Mouse (Mus musculus) adrenal gland, adult 18-20 months (tissue): Measurements from ENCODE around the gene Sapcd1. TPM values are rescaled to one million over a fixed set of nuclear protein-coding genes. Genes with fewer than 3 reads are reported as not detected.
"Not testable (repeated sequence)": the region's sequence is repeated elsewhere in the genome, so short reads cannot be mapped to it uniquely, and the experiment has no call there.

Experiments
- DNase-seq, 2 experiments: peaks; one replicate each; pipeline ENCODE4 v3.0.0; 2021 to 2022; ENCODE audit warnings: low spot score in 2 of 2
- total RNA-seq, 2 experiments: library from RNA; stranded (reverse); gene quantifications; 1 replicate in 1 of 2; 2 replicates in 1 of 2; pipeline ENCODE4 v1.2.3; 2021

The Sapcd1 gene
- total RNA-seq, 2 experiments from 2014 or later = 0.51 TPM; not detected in 1

DNA sequence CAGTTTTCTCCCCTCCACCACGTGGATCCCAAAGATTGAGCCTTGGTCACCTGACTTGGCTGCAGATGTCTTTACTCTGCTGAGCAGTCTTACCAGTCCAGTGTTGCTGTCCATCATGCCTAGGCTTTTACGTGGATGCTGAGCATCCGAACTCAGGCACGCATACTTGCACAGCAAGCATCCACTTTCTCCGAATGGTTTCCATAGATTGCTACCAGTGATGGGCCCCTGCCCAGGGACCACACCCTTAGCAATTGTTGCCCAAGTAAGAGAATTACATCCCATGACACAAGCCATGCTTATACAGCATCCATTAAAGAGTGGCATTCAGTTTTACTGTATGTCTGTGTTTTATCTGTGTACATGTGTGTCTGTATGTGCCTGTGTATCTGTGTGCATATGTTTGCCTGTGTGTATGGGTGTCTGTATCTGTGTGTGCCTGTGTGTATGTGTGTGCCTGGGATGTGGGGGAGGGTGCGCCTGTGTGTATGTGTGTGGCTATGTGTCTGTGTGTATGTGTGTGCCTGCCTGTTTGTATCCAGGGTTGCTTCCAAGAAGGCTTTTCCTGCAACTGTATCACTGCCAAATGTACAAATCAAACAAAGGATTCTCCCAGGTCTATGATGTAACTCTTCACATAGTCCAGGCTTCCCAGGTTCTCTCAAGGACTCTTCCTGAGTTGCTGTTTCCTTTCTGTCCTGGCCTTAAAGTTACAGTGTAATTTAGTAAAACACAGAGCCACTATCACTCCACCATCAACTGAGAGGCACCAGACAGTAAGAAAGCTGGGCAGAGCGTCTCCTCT, 28.1 kb upstream of the Sapcd1 start:
- no peak for DNase-seq

- no peak for DNase-seq
These were observed 24.5 kb upstream of the Sapcd1 start for GRCm38 (mm10) chr17:35052271-35052798.

DNA sequence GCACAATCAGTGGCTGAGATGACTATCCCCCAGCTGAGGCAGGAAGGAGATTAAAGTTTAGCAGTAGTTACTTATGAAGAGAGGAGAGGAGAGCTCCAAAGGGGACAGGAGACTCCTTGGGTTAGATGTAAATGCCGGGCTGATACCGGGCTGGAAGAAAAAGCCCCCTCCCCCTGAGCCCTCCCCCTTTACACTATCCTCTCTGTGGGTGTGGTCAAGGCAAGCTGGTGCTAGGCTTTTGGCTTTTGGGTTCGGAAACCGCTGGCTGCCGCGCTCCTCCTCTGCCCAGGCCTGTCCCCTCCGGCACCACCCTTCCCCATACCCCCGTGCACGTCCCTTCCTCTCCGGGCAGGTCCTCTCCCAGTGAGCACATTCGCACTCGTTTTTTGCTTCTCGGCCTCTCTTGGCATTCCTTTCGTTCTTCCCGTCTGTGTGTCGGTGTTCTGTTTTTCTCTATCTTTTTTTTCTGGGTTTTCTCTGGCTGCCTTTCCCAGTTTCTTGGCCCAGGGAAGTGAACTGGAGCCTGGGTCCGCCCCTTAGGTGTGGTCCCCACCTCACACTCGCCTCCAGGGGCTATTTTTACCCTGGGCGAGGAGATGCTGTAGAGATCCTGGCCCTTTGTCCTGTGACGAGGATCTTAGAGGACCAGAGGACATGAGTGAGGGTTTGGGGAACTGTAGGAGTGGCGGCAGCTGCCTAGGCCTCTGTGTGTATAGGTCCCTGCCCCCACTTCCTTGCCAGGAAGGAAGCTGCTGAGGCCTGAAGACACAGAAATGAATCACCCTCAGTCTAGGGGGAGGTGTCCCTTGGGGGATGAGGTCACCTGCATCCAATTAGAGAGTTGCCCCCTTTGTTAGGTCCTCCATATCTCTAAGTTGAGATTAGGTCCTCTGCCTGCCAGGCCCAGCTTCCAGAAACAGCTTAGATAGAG, 23.6 kb upstream of the Sapcd1 start:
- DNase-seq = peak; percentile 50 to 63

- DNase-seq = peak; percentile 68 to 72
These were observed 22.4 kb upstream of the Sapcd1 start for GRCm38 (mm10) chr17:35050126-35050750.

- peak in 1 of 2 experiments; percentile 50 for DNase-seq
These were observed 21.8 kb upstream of the Sapcd1 start, which contains the start of gene Clic1 for GRCm38 (mm10) chr17:35049561-35050016. Clic1 (plus strand) TSS chr17:35049966.

DNA sequence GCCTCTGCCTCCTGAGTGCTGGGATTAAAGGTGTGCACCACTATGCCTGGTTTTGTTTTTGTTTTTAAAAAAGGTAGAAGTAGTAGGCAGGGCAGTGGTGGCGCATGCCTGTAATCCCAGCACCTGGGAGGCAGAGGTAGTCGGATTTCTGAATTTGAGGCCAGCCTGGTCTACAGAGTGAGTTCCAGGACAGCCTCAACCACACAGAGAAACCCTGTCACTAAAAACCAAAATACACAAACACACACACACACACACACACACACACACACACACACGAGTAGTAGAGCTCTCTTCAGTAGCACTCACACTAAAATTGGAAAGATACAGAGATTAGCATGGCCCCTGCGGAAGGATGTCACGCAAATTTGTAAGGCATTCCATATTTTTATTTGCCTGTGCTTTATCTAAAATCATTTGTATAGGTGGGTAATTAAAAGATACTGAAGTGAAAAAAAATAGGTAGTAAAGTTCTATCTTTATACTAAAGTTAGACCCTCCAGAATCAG, 21.2 kb upstream of the Sapcd1 start:
- no peak for DNase-seq

DNA sequence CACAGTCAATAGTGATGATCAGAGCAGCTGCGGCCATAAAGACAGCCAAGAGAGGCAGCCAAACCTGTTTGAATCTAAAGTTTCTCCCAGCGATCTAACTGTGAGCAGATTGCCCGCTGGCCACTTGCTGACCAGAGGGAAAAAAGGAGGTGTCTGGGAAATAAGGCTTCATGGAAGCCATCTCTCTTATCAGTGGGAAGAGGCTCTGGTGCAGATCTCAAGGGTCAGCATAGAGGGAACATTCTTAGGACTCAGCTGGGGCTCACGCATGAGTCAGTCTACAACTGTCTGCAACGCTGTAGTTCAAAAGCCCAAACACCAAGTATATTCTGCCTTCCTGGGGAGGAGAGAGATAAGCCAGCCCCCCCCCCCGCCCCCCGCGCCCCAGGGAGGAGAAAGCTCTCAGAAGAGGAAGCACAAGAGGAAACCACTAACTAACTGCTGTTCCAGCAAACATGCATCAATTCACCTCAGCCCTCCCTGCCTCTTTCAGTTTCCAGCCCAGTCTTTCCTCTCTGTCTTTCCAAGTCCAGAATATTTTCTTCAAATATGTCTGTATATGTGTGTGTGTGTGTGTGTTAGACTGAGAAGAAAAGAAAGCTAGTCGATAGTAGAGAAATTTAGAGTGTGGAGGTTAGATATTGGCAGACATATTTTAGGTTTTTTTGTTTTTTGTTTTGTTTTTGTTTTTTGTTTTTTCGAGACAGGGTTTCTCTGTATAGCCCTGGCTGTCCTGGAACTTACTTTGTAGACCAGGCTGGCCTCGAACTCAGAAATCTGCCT, 20.5 kb upstream of the Sapcd1 start:
- DNase-seq = no peak

DNA sequence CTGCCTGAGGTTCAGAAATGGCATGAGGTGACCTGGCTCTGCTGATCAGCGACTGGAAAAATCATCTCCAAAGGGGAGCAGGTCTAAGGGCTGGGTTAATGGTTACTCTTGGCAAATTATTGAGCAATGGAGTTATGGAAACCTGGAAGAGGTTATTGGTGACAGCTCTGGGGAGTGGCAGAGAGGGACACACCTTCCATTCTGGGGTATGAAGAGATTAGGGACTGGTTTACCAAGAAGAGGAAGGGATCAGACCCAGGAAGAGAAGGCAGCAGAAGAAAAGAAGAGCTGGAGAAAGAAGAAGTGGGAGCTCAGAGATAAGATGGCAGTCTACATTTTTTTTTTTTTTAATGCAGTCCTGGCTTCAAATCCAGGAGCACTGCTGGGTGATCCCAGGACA, 19.9 kb upstream of the Sapcd1 start:
- DNase-seq = no peak

DNA sequence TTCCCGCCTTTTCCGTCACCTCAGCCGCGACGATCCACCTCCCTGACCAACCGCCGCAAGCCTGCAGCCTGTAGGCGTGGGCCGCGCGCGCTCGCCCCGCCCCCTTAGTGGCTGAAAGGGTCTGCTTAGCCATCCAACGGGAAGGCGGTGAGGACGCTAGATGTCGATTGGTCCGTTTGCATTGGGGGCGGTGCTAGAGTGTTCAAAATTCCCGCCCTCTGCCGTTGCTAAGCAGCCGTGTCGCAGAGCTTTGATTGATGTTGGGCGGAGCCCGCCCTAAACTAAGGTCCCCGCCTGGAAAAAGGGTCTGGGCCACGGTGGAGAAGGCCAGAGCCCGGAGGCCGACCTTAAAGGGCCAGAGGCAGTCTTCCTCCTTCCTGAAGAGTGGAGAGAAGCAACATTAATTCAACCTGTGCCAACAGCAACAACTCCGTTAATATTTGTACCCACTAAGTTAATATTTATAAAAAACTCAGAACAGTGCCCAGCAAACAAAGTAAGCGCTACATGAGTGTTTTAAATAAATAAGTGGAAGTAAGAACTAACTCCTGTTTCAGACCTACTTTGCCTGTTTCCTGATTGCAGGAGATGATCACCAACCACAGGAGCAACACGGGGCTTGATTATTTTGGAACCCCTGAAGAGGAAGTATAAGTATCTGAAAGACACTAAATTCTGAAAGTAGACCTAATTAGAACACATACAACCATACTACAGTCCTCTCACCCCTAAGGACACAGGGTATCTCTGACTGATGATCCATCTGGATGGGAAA, 19.1 kb upstream of the Sapcd1 start, which contains the start of gene Msh5:
Msh5 (minus strand) TSS at position 65 of the 775 bp plus-strand sequence.
- peak; percentile 90 to 91 for DNase-seq

GRCm38 (mm10) chr17:35045807-35046680, 18.2 kb upstream of the Sapcd1 start:
- no peak for DNase-seq

DNA sequence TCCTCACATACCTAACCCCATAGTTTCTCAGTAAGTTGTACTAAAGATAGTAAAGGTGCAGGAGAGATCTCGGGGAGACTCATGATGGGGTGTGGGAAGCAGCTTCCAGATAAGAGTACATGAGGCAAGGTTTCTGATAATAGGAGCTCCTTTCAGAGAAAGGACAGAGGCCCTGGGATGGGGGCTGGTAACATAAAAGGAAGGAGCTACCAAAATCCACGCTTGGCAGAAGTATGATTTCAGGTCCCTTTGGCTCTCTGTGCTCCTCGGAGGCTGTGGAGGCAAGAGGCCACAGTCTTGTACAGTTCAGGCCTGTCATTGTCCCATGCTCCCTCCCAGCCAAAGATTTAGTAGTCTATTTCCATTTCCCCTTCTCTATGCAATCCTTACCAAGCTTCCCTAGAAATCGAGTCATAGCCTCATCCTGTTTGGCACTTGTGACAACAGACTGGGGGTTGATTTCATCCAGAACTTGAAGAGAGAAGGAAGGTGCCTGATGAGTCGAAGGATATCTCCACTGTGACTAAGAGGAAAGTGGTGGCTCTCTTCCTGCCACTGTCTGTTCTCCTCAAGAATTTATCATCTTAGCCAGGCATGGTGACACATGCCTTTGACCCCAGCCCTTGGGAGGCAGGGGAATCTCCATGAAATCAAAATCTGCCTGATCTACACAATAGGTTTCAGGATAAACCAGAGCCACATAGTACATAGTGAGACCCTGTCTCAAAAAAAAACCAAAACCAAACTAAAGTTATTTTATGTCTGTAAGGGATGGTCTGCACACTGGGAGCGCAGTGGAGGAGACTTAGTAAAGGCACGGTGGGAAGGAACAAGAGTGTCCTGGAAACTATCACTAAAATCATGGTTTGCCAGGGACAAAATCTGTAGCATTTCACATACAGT, 17.3 kb upstream of the Sapcd1 start:
- no peak for DNase-seq

DNA sequence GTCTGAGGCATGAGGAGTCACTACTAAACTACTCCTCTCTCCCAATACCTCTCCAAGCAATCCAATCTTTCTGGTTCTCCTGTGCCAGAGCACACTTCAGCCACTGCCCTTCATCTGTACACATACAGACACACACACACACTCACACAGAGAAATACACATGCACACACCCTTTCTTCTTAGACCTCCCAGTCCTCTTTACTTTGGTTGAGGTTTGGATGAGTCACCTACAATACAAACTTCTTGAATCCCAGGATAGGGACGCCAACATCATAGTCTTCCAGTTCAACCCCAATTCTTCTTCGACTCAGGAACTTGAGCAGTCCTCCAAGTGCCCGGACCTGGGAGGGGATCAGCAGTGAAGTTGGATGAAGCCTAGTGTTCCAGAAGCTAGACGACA, 16.0 kb upstream of the Sapcd1 start:
- DNase-seq = no peak

DNA sequence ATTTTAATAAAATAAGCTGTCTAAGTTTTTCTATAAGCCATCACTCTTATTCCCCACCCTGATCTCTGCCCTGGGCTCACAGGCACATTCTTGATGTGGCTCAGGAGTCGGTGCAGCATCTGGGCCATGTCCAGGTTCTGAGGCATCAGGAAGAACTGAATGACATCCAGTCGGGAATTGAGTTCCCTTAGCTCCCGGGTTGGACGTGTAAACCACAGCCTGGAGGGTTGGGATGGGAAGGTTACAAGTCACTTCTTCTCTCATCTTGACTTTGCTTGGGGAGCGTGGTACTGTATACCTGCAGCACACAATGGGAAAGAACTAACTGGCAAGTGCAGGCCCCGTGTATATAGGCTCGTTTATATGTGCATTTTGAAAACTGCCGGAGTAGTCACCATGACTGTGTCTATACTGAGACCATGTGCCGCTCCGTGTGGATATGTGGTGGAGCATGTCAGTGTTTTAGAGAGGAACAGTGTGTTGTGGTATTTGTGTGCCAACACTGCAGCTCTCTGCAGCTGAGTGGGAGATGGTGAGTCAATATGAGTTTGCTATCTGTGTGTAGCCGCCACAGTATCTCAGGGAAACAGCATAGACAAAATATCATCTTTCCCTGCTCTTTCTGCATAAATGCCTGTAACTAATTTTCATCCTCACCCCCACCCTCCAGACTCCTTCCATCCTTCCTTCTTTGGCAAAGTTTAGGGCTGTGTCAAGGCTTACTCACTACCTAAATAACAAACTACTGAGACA, 11.5 kb upstream of the Sapcd1 start:
- DNase-seq = no peak

DNA sequence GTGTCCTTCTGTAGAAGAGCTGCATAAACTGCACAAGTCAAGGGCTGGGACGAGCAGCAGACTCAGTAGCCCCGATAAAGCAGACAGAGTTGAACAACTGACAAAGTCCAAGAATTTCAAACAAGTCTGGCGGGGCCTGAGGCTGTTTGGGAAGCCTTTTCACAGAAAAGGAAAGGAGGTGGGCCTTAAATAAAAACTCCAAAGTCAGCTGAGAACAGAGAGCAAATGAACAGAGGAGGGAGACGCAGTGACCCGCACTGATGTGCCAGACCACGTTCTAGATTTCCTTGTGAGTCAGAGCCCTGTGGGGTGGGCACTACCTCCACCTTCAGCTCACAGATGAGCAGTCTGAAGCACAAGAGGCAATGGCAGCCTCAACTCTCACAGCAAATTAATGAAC, 7.1 kb upstream of the Sapcd1 start:
- no peak for DNase-seq

DNA sequence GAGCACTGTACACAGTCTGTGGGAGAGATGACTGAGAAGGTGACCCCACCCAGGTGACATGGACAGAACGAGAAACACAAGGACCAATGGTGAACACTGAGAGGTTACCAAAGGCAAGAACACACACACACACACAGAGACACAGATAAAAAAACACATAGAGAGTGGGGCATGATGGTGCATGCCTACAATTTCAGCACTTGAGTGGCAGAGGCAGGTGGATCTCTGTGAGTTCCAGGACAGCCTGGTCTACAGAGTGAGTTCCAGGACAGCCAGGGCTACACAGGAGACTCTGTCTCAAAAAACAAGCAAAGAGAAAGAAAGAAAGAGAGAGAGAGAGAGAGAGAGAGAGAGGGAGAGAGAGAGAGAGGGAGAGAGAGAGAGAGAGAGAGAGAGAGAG, 5.9 kb upstream of the Sapcd1 start:
- DNase-seq = not testable (repeated sequence)

DNA sequence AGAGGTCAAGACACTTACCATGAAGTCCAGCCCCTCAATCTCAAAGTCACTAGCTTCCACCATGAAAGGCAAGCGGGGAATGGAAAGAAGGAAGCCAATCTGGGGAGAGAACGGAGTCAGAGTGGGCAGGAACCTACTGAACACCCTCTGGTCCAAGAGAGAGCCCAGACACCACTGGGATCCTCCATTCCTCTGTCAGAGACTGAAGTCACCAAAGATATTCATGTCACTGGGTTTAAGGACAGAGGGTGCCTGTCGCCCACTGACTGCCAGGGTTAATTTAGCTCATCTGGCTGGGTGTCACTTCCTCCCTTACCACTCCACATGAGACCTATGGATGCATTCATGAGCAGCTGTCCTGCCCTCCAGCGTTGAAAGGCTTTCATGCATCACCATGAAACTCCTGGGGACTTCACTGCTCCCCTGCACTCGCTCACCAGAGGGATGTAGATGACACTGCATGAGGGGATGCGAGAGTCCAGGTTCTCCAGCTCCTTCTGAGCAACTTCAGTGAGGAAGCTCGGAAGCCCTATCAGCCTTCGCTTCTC, 4.6 kb upstream of the Sapcd1 start:
- no peak for DNase-seq
